Mouse (Mus musculus) megakaryocyte, embryonic 14.5 days (primary cell): Measurements from ENCODE around the gene Cavin2. TPM values are rescaled to one million over a fixed set of nuclear protein-coding genes. Genes with fewer than 3 reads are reported as not detected.

Experiments used
- H3K27me3 ChIP-seq: replicated peaks from 2 replicates; pipeline ENCODE3; 2012; ENCODE audit warnings: inconsistent platforms
- H3K36me3 ChIP-seq: replicated peaks from 2 replicates; pipeline ENCODE3; 2012; ENCODE audit warnings: low read length, inconsistent platforms, mixed read lengths
- H3K4me1 ChIP-seq: 2 replicates; pipeline ENCODE4 v1.6.1; 2012; ENCODE audit warnings: inconsistent platforms
- H3K4me3 ChIP-seq: replicated peaks from 2 replicates; pipeline ENCODE3; 2012; ENCODE audit warnings: moderate library complexity, mild to moderate bottlenecking, inconsistent platforms
- H3K9me3 ChIP-seq: 2 replicates; pipeline ENCODE4 v1.6.1; 2012; ENCODE audit warnings: inconsistent platforms
- FLI1 ChIP-seq: IDR thresholded peaks from 2 replicates; pipeline ENCODE4 v1.6.1; 2012; ENCODE audit warnings: low read length, inconsistent platforms, mixed read lengths
- GATA1 ChIP-seq: IDR thresholded peaks from 3 replicates; pipeline ENCODE4 v1.6.1; 2012; ENCODE audit warnings: mixed read lengths, low read length, inconsistent platforms, borderline replicate concordance
- polyA plus RNA-seq: library from polyadenylated mRNA; stranded (reverse); fragments of >175 nt; gene quantifications from 2 replicates; pipeline ENCODE4 v1.2.3, GENCODE M21; 2012; ENCODE audit warnings: low replicate concordance; ENCODE audit not compliant: insufficient read depth

Gene Cavin2
- polyA plus RNA-seq, 1 experiment, result 55.0 TPM

GRCm38 (mm10) chr1:51348631-51349030 lies 59.7 kb downstream of the Cavin2 start:
- TF ChIP-seq GATA1, result no peak
- TF ChIP-seq FLI1, result no peak
- peaks cover 11% of the 10 kb centered on the region; the same call in 1 of the 2 replicates for H3K9me3 ChIP-seq
- no peaks in the 10 kb centered on the region for H3K36me3 ChIP-seq
- no peak overlapping the region for H3K4me3 ChIP-seq
- H3K4me1 ChIP-seq, result no peaks in the 10 kb centered on the region
- H3K27me3 ChIP-seq, result no peaks in the 10 kb centered on the region

GRCm38 (mm10) chr1:51349291-51349967 lies 60.5 kb downstream of the Cavin2 start:
- no peaks in the 10 kb centered on the region for H3K27me3 ChIP-seq
- no peaks in the 10 kb centered on the region for H3K4me1 ChIP-seq
- H3K9me3 ChIP-seq, result peaks cover 11% of the 10 kb centered on the region; the same call in 1 of the 2 replicates
- no peak for TF ChIP-seq GATA1
- TF ChIP-seq FLI1, result no peak
- no peak overlapping the region for H3K4me3 ChIP-seq
- H3K36me3 ChIP-seq, result no peaks in the 10 kb centered on the region

Other genes starting within 250 kb of the Cavin2 start
- 1.8 and 4.4 TPM in 2 replicates for gene Nabp1, start 189.3 kb downstream of the Cavin2 start, polyA plus RNA-seq